Mouse (Mus musculus) embryonic facial prominence, embryonic 10.5 days (tissue): ENCODE measurements around the gene Lins1. TPM values are rescaled to one million over a fixed set of nuclear protein-coding genes. Genes with fewer than 3 reads are reported as not detected.

Source experiments
- DNase-seq: peaks from one replicate; pipeline ENCODE4 v3.0.0-alpha.2; 2017; ENCODE audit warnings: low spot score
- H3K27ac ChIP-seq: fragments of 300-500 bp; sonication (generic); replicated peaks from 2 replicates; pipeline ENCODE4 v1.5.1; 2016; ENCODE audit warnings: mild to moderate bottlenecking
- H3K27me3 ChIP-seq: fragments of 300-500 bp; sonication (generic); replicated peaks from 2 replicates; pipeline ENCODE4 v1.6.1; 2016; ENCODE audit warnings: low read depth, mild to moderate bottlenecking; ENCODE audit not compliant: poor library complexity, severe bottlenecking
- H3K36me3 ChIP-seq: fragments of 300-500 bp; sonication (generic); replicated peaks from 2 replicates; pipeline ENCODE4 v1.6.1; 2016; ENCODE audit warnings: mild to moderate bottlenecking, moderate library complexity
- H3K4me1 ChIP-seq: fragments of 300-500 bp; sonication (generic); 2 replicates; pipeline ENCODE4 v1.6.1; 2016
- H3K4me3 ChIP-seq: fragments of 300-500 bp; sonication (generic); 2 replicates; pipeline ENCODE4 v1.5.1; 2016; ENCODE audit warnings: mild to moderate bottlenecking, moderate library complexity
- H3K9me3 ChIP-seq: fragments of 300-500 bp; sonication (generic); 2 replicates; pipeline ENCODE4 v1.6.1; 2016; ENCODE audit warnings: mild to moderate bottlenecking
- whole genome bisulfite sequencing: fragments of 180-500 bp; shearing (Covaris S2); methylation state at CpG from one replicate; pipeline ENCODE4 v1.1.7; 2016; 5-methylcytosine and 5-hydroxymethylcytosine counted together
- polyA plus RNA-seq: library from polyadenylated mRNA; unstranded; fragments of >200 nt; fragmentation: Nextera tagmentation; extraction: Ambion mirVana; gene quantifications from 2 replicates; pipeline ENCODE4 v1.2.1, GENCODE M21; 2016

The Lins1 gene
- polyA plus RNA-seq: 21.8 and 24.3 TPM in 2 replicates

DNA sequence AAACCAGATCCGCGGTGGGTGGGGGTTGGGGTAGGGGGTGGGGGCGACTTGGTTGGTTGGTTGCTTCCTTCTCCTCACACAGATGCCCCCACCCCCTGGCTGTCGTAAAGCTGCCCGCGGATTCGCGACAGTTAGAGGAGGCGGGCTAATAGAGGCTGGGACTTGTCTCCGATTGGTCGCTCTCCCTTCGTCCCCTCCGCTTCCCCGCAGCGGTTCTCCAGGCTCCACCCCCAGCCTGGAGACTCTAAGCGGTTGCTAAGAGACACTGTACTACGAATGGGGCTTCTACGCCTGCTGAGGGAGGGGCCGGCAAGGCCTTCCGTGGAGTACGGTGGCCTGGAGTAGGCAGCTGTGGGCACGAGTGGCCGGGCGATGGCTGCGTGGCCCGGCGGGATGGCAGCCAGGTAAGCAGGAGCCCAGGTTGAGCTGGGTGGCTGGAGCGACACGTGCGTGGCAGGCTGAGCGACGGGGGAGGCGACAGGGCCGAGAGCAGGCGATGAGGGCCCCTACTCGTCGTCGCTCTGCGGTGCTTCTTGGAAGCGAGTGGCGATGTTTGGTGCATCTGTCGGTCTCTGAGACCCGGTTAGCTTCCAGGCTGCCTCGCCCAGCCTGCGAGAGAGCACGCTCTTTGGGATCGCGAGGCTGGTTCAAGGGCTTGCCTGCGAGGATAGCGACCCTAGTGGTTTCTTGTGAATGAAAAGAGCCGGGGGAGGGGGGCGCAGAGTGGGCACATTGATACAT lies at the start of gene Lins1:
Gene Lins1 (plus strand): TSS at position 270 of the 741 bp plus-strand sequence.
- Histone ChIP-seq H3K27ac (peak within 1 kb of the TSS; percentile 95), H3K4me1 (peaks cover 13% of the 10 kb centered on the region), H3K9me3 (no peaks in the 10 kb centered on the region), H3K4me3 (peak within 1 kb of the TSS; percentile 89), H3K27me3 (no peaks in the 10 kb centered on the region), H3K36me3 (peaks cover 21% of the 10 kb centered on the region; the same call in 1 of the 2 replicates)
- under 1% methylated on average over 52 of the region's 52 CpGs for WGBS
- peak; percentile 100 for DNase-seq

DNA sequence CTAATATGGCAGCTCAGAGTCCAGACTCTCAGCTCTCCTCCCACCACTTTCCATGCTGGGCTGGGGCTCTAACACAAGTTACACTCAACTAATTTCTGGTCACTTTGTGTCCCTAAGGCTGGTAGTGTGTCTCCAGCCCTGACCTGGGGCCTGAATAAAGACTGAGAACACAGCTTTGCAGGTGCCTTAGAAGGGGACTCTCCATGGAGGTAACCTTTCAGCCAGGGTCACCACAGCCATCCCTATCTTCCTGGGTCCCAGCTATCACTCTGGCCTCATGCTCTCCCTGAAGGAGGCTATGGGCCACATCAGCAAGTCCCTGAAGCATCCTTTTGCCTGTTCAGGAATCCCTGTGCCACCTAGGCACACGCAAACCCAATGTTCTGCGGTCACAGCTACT lies 44.0 kb upstream of the Lins1 start:
- H3K27ac ChIP-seq: no peak overlapping the region
- no peak for DNase-seq
- H3K27me3 ChIP-seq: no peaks in the 10 kb centered on the region
- H3K4me1 ChIP-seq: no peaks in the 10 kb centered on the region
- H3K36me3 ChIP-seq: peaks cover 43% of the 10 kb centered on the region
- WGBS: 100% methylated on average over 2 of the region's 2 CpGs
- H3K9me3 ChIP-seq: no peaks in the 10 kb centered on the region
- no peak overlapping the region for H3K4me3 ChIP-seq

DNA sequence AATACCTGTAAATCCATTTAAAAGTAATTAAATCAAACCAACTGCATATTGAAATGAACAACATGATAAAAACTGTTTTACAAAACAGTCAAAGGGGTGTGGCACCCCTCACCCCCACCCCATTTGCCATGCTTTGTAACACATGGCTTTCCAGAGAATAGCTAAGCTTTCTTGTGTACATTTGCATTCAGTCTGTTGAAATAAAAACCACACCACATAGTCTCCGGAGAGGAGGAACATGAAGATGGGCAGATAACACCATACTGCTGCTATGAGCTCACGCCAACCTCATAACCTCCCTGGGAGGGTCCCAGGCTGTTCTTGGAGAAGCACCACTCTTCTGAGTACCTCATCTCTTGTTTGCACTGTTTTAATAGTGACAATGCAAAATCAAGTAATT lies 40.5 kb upstream of the Lins1 start:
- WGBS: 92% methylated on average over 2 of the region's 2 CpGs

GRCm38 (mm10) chr7:66650883-66651282 lies 38.8 kb upstream of the Lins1 start:
- 91% methylated on average over 5 of the region's 5 CpGs for WGBS
- H3K36me3 ChIP-seq: peaks cover 70% of the 10 kb centered on the region
- no peaks in the 10 kb centered on the region for H3K9me3 ChIP-seq
- H3K27ac ChIP-seq: no peak overlapping the region
- no peaks in the 10 kb centered on the region for H3K4me1 ChIP-seq
- no peak for DNase-seq
- no peak overlapping the region for H3K4me3 ChIP-seq
- H3K27me3 ChIP-seq: no peaks in the 10 kb centered on the region

More for the DNA sequence above, 40.5 kb upstream of the Lins1 start:
- Histone ChIP-seq H3K4me3 (no peak overlapping the region), H3K27me3 (no peaks in the 10 kb centered on the region), H3K36me3 (peaks cover 56% of the 10 kb centered on the region), H3K9me3 (no peaks in the 10 kb centered on the region), H3K4me1 (no peaks in the 10 kb centered on the region), H3K27ac (no peak overlapping the region)
- DNase-seq: no peak

GRCm38 (mm10) chr7:66652216-66652615 lies 37.5 kb upstream of the Lins1 start:
- peaks cover 77% of the 10 kb centered on the region for H3K36me3 ChIP-seq
- no peak overlapping the region for H3K27ac ChIP-seq
- H3K4me1 ChIP-seq: no peaks in the 10 kb centered on the region
- H3K4me3 ChIP-seq: no peak overlapping the region
- 92% methylated on average over 4 of the region's 4 CpGs for WGBS
- H3K9me3 ChIP-seq: no peaks in the 10 kb centered on the region
- DNase-seq: no peak
- no peaks in the 10 kb centered on the region for H3K27me3 ChIP-seq

DNA sequence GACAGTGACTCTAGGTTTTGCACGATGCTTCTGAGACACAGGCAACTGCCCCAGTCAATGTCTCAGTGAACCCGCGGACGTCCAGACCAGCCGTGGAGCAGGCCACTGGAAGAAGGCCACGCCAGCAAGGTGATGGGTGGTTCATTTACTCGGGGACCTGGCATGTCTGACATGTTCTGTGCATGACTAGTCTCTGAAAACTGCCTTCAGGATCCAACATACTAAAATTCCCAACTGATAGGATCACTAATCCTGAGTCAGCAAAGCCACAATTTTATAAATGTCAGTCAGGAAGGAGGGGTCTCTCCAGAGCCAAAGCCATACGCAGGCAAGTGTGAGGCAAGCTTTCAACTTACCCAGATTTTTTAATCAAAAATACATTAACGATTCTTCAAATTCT lies 36.1 kb upstream of the Lins1 start:
- Histone ChIP-seq H3K36me3 (peaks cover 82% of the 10 kb centered on the region), H3K27me3 (no peaks in the 10 kb centered on the region)
- WGBS: 92% methylated on average over 9 of the region's 9 CpGs

GRCm38 (mm10) chr7:66655471-66655870 lies 34.2 kb upstream of the Lins1 start:
- no peak overlapping the region for H3K4me3 ChIP-seq
- H3K9me3 ChIP-seq: no peaks in the 10 kb centered on the region
- no peak for DNase-seq
- no peaks in the 10 kb centered on the region for H3K27me3 ChIP-seq
- WGBS: 90% methylated on average over 9 of the region's 9 CpGs
- H3K27ac ChIP-seq: no peak overlapping the region; the same call in 1 of the 2 replicates
- peaks cover 91% of the 10 kb centered on the region for H3K36me3 ChIP-seq
- no peaks in the 10 kb centered on the region for H3K4me1 ChIP-seq

More for the DNA sequence above, 36.1 kb upstream of the Lins1 start:
- H3K9me3 ChIP-seq: no peaks in the 10 kb centered on the region
- no peak for DNase-seq
- no peaks in the 10 kb centered on the region for H3K4me1 ChIP-seq
- no peak overlapping the region for H3K27ac ChIP-seq
- no peak overlapping the region for H3K4me3 ChIP-seq

GRCm38 (mm10) chr7:66660291-66660690 lies 29.4 kb upstream of the Lins1 start:
- WGBS: 79% methylated on average over 7 of the region's 7 CpGs
- Histone ChIP-seq H3K9me3 (no peaks in the 10 kb centered on the region), H3K4me3 (no peak overlapping the region)

GRCm38 (mm10) chr7:66660972-66661371 lies 28.7 kb upstream of the Lins1 start:
- Histone ChIP-seq H3K9me3 (no peaks in the 10 kb centered on the region), H3K27me3 (no peaks in the 10 kb centered on the region), H3K4me3 (no peak overlapping the region), H3K4me1 (no peaks in the 10 kb centered on the region), H3K27ac (no peak overlapping the region), H3K36me3 (peaks cover 56% of the 10 kb centered on the region)
- no peak for DNase-seq
- 83% methylated on average over 8 of the region's 8 CpGs for WGBS

More at GRCm38 (mm10) chr7:66660291-66660690, 29.4 kb upstream of the Lins1 start:
- DNase-seq: peak; percentile 23
- Histone ChIP-seq H3K4me1 (no peaks in the 10 kb centered on the region), H3K27me3 (no peaks in the 10 kb centered on the region), H3K36me3 (peaks cover 59% of the 10 kb centered on the region), H3K27ac (no peak overlapping the region)

DNA sequence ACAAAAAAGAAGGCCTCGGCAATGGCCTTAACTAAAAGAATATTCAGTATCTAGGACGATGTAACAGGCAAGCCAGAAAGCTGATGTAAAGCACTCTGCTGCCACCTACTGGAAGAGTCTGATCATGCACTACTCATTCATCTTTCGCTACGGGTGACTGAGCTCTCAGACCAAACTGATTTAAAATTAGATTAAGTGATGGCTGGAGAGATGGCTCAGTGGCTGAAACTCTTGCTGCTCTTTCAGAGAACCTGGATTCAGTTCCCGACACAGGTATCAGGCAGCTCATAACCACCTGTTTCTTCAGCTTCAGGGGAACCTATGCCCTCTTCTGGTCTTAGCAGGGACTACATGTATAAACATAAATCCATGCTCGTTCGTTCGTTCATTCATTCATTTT lies 28.1 kb upstream of the Lins1 start:
- H3K27me3 ChIP-seq: no peaks in the 10 kb centered on the region
- 22% methylated on average over 8 of the region's 8 CpGs for WGBS
- peaks cover 55% of the 10 kb centered on the region for H3K36me3 ChIP-seq
- H3K4me3 ChIP-seq: no peak overlapping the region
- H3K27ac ChIP-seq: no peak overlapping the region
- H3K9me3 ChIP-seq: no peaks in the 10 kb centered on the region
- H3K4me1 ChIP-seq: no peaks in the 10 kb centered on the region
- peak; percentile 77 for DNase-seq

DNA sequence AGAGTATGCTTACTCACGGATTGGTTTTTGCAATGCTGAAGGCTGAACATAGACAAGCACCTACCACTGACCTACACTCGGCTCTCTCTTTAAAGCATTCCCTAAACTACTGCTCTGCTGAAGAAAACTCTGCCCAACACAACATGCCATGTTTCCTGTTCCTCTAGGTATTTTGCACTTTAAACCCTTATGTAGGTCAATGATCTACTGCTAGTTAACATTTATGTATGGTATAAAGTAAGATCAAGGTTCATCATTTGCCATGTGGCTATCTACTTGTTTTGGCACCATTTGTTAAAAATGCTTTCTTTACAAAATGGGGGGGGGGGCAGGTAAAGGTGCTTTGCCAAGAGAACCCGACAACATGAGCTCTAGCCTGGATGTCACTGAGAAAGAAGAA lies 26.1 kb upstream of the Lins1 start:
- Histone ChIP-seq H3K27me3 (no peaks in the 10 kb centered on the region), H3K36me3 (peaks cover 44% of the 10 kb centered on the region), H3K4me1 (no peaks in the 10 kb centered on the region), H3K4me3 (no peak overlapping the region), H3K9me3 (peaks cover 6% of the 10 kb centered on the region), H3K27ac (no peak overlapping the region)
- 94% methylated on average over 3 of the region's 3 CpGs for WGBS
- no peak for DNase-seq

GRCm38 (mm10) chr7:66667064-66667463 lies 22.6 kb upstream of the Lins1 start:
- DNase-seq: no peak
- Histone ChIP-seq H3K36me3 (peaks cover 57% of the 10 kb centered on the region), H3K4me1 (no peaks in the 10 kb centered on the region), H3K27ac (no peak overlapping the region), H3K27me3 (no peaks in the 10 kb centered on the region), H3K9me3 (peaks cover 16% of the 10 kb centered on the region), H3K4me3 (no peak overlapping the region)

GRCm38 (mm10) chr7:66675800-66676199 lies 13.9 kb upstream of the Lins1 start:
- Histone ChIP-seq H3K4me3 (no peak overlapping the region), H3K36me3 (peaks cover 99% of the 10 kb centered on the region), H3K9me3 (peaks cover 5% of the 10 kb centered on the region; the same call in 1 of the 2 replicates), H3K27ac (no peak overlapping the region), H3K4me1 (no peaks in the 10 kb centered on the region), H3K27me3 (no peaks in the 10 kb centered on the region)
- DNase-seq: no peak
- WGBS: 95% methylated on average over 2 of the region's 2 CpGs
